Mouse (Mus musculus) neural tube, embryonic 10.5 days (tissue): Measurements from ENCODE around the gene Rdh9.
"Not testable (repeated sequence)": the region's sequence is repeated elsewhere in the genome, so short reads cannot be mapped to it uniquely, and the experiment has no call there.

Experiments used
- DNase-seq: peaks from one replicate; pipeline ENCODE4 v3.0.0-alpha.2; 2017; ENCODE audit warnings: low spot score; ENCODE audit errors: extremely low spot score

Rdh9 gene

GRCm38 (mm10) chr10:127755770-127756468 lies 20.3 kb upstream of the Rdh9 start:
- no peak for DNase-seq

DNA sequence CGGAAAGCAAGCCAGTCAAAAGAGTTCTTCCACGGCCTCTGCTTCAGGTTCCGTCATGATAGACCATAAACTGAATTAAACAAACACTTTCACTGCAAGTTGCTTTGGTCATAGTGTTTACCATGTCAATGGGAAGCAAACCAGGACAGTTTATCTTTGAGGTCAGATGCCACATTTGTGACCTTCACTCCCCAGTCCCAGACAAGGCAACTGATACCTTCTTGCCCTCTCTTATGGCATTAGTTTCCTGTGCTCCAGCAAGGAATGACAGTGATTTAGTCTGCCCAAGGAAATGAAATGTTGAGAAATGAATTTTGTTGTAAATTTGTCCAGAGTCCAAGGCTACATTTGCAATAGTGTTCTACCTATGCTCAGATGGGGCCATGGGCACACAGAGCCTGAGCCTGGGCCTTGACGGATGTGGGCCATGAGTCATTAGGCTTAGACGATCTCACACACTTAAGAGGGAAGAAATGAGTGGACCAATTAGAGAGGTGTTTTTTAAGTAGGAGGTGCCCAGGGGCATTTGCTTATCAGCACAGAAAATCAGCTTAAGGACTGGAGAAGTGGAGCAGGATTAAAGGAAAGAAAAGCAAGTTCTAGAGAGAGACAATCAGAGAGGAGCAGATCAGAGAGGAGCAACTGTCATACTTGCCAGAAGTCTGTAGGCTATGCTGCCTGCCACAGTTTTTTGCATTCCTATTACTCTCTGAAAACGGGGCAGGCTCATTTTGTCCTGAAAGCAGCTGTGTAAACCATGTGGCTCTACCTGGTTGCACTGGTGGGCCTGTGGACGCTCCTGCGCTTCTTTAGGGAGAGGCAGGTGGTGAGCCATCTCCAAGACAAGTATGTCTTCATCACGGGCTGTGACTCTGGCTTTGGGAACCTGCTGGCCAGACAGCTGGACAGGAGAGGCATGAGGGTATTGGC lies 16.7 kb upstream of the Rdh9 start, which contains the start of the genes Rdh1 and Rdh16f1:
Rdh1 (plus strand) TSS at position 541 of the 930 bp plus-strand sequence.
Rdh16f1 (plus strand) TSS at position 607 of the 930 bp plus-strand sequence.
- DNase-seq, result no peak

DNA sequence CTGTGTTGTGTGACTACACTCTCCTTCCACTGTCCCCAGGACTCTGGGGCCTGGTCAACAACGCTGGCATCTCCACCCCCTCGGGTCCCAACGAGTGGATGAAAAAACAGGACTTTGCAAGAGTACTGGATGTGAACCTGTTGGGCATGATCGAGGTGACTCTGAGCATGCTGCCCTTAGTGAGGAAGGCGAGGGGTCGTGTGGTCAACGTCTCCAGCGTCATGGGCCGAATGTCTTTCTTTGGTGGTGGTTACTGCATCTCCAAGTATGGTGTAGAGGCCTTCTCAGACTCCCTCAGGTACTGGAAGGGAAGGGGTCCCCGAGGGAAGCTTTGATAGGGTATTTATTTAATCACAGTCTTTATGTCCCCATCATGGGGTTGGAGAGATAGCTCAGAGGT lies 13.3 kb upstream of the Rdh9 start:
- not testable (repeated sequence) for DNase-seq

GRCm38 (mm10) chr10:127763914-127764680 lies 12.1 kb upstream of the Rdh9 start:
- no peak for DNase-seq

DNA sequence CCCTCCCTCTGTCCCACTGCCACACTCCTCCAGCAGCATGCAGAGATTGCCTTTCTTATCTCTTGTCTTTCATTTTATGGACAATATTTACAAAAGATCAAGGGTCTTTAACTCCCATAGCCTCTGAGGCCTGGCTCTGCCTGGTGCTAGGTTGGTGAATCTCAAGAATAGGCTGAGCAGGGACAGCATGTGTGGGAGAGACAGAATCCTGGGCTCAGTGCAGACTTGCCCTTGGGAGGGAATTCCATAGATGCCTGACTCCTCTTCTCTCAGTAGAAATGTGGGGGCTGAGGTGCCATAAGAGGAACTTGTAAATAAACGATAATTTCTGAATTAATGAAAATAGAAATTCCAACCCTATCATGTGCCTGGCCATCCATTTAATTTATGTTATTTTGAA lies 9.6 kb upstream of the Rdh9 start:
- no peak for DNase-seq

GRCm38 (mm10) chr10:127782321-127782720 lies 6.1 kb downstream of the Rdh9 start:
- DNase-seq, result not testable (repeated sequence)

DNA sequence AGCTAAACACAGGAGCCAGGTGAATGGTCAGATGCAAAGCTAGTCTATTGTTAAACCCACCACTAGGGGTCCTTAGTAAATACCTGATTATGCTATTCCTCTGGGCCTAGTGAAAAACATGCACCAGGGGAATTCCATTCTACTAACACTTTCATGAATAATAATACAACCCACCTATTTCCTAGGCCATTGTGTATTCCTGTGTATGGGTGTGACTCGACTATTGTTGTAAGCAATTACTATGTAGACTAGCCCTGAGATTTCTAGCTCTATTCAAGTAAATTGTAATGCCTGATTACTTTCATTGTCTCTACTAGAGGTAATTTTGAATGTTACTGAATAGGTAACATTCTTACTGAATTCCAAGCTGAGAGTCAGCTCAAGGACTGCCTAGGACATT lies 9.2 kb downstream of the Rdh9 start:
- not testable (repeated sequence) for DNase-seq

DNA sequence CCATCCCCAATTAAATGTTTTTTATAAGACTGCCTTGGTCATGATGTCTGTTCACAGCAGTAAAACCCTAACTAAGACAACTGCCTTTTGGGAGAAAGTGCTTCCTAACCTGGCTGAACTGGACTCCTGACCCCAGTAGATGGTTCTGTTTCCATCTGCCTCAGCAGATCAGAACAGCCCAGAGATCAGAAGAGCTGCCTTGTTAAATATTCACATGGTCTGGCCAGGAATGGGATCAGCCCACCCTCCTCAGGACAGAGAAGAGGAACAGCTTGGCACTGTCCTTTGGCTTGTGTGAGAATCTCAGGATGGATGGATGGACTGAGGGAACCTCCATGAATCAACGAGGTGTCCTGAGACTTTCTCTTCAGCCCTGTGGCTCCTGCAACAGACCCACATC lies 23.1 kb downstream of the Rdh9 start:
- DNase-seq, result no peak

DNA sequence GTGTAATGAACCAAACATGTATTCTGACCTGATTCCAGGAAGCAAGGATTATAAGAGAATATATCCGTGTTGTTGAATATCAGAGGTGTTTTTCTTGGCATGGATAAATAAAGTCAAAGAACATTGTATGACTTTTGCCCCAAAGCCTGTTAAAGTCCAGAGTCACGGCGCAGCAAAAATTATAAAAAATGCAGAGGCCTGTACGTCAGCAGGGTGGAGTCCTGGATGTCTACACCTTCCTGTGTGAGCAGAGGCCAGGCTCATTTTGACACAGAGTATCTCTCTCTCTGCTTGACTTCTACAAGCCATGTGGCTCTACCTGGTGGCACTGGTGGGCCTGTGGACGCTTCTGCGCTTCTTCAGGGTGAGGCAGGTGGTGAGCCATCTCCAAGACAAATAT lies 24.7 kb downstream of the Rdh9 start, which contains the start of gene Rdh16:
Rdh16 (plus strand) TSS at position 262 of the 400 bp plus-strand sequence.
- no peak for DNase-seq

- DNase-seq, result no peak
These were observed 25.4 kb downstream of the Rdh9 start for GRCm38 (mm10) chr10:127801612-127802011.

GRCm38 (mm10) chr10:127802236-127802635 lies 26.1 kb downstream of the Rdh9 start:
- no peak for DNase-seq

DNA sequence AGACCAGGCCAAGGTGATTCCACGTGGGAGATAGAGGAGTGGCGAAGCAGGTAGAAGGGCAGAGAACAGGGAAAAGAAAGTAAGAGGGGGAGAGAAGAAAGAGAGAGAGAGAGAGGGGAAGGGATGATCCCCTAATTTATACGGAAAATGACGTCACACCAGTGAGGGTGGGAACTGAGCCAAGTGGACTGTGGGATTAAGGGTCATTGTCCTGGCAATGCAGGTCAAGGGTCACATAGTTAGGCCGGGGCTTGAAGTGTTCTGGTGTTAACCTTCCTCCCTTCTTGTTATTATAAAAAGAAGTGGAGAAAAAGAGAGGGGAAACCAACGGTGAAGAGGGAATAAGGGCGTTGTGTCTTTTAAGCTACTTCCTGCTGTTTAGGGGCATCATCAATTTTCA lies 28.2 kb downstream of the Rdh9 start:
- no peak for DNase-seq

DNA sequence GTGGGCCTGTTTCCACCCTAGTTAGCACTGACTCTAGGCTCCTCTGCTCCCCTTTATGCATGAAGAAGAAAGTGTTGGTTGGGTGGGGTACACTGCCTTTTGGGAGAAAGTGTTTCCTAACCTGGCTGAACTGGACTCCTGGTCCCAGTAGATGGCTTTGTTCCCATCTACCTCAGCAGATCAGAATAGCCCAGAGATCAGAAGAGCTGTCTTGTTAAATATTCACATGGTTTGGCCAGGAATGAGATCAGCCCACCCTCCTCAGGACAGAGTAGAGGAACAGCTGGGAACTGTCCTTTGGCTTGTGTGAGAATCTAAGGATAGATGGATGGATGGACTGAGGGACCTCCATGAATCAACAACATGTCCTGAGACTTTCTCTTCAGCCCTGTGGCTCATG lies 39.7 kb downstream of the Rdh9 start:
- no peak for DNase-seq

DNA sequence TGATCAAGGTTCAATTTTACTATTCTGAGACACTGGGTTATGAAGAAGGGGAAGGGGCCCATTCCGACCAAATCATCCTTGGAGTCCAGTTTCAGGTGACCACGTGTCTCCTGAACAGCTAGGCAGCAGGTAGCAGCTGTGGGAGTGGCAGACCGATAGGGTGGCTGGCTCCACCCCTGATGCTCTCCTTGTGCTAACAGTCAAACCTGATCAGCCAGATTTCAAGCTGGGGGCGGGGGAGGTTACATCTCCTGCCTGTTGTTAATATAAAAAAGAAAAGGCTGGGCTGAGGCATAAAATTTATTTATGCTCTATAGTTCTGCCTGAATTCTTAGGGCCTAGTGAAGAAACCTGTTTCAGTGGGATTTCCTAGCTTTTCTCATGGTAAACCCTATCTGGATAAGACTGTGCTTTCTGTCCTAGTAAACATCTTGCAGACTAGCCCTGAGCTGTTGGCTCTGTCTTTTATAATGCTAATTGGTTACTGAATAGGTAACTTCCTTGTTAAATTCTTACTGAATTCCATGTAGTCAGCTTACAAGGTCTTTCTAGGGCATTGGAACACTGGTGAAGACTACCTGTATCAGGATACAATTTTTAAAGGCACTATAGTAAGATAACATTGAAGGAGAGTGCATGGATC lies 41.2 kb downstream of the Rdh9 start:
- DNase-seq, result not testable (repeated sequence)

GRCm38 (mm10) chr10:127821806-127822205 lies 45.6 kb downstream of the Rdh9 start:
- DNase-seq, result not testable (repeated sequence)

DNA sequence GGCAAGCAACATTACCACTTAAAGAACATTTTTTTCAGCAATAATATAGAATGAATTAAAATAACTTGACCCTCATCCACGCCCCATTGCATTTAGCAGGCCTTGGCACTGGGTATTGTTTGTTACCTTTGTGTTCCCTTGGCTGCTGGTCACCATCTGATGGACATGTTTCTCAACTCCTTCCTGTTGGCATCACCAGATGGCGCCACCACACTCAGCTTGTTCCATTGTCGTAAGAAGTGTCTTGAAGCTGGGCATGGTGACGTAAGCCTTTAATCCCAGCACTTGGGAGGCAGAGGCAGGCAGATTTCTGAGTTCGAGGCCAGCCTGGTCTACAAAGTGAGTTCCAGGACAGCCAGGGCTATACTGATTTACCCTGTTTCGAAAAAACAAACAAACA lies 49.2 kb downstream of the Rdh9 start:
- DNase-seq, result no peak

DNA sequence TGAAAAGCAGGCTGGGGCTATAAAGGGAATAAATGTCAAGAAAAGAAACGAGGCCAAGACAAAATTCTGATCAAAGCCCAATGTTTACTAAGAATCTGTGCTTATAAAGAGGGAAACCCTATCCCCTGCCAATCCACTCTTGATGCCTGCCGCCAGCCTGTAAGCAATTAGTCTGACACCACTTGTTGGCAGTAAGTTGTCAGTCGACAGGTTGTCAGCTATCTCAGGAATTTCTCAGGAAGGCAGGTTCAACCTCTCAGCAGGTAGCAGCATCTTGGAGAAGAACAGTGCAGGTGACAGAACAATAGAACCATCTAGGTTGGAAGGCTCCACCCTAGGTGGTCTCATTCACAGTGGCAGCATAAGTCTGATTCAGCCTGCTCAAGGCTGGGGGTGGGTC lies 52.9 kb downstream of the Rdh9 start:
- DNase-seq, result no peak

- DNase-seq, result not testable (repeated sequence)
These were observed 58.0 kb downstream of the Rdh9 start for GRCm38 (mm10) chr10:127834186-127834585.

DNA sequence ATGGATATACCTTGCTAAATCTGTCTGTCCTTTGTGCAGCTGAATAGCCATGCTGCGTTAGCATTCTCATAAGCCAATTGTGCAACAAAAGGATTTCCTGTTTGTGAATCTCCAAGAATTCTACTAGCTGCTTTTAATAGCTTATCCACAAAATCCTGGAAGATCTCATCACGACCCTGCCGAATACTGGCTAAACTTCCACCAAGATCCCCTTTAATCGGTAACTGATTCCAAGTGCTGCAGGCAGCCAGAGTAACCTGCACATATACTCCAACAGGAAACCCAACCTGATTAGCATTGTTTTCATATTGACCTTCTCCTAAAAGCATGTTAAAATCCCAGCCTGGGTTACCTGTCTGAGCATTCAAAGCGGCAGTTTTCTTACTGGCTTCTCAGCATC lies 59.1 kb downstream of the Rdh9 start:
- no peak for DNase-seq

GRCm38 (mm10) chr10:127837793-127838192 lies 61.6 kb downstream of the Rdh9 start:
- not testable (repeated sequence) for DNase-seq

GRCm38 (mm10) chr10:127838539-127838938 lies 62.4 kb downstream of the Rdh9 start:
- no peak for DNase-seq
